Mouse (Mus musculus) ES-CJ7 (cell line): ENCODE data around the gene Appl1.

Experiments
- DNase-seq: peaks from one replicate; pipeline ENCODE4 v3.0.0; 2011; ENCODE audit warnings: low read depth, low spot score

The Appl1 gene

DNA sequence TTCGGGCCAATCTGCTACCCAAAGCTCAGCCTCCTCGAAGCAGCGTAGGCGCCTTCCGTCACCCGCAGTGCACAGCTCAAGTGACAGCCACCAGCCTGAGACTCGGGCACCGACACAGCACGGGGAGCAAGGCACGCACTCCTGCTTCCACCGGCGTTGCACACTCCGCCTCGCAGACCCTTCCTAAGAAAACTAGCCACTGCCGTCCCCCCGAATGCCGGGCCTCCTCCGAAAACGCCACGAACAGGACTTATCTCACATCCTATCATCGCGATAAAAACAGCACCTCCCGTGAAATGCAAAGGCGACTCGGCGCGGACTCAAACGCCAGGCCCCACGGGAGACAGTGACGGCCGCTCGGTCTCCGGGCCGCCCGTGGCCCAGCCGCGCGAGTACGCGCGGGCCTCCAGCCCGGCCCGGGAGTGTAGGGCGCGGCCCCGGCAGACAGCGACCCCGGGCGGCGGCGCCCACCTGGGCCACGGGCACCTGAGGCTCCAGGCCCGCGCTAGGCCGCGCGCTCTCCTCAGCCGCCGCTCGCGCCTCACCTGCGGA is 1.1 kb downstream of the Appl1 start:
- DNase-seq = peak; percentile 76

- no peak for DNase-seq
Observed at GRCm38 (mm10) chr14:26969164-26969563, 1.9 kb downstream of the Appl1 start.

GRCm38 (mm10) chr14:26960518-26960917 is 10.5 kb downstream of the Appl1 start:
- no peak for DNase-seq

GRCm38 (mm10) chr14:26956139-26956538 is 14.9 kb downstream of the Appl1 start:
- DNase-seq = peak; percentile 47

DNA sequence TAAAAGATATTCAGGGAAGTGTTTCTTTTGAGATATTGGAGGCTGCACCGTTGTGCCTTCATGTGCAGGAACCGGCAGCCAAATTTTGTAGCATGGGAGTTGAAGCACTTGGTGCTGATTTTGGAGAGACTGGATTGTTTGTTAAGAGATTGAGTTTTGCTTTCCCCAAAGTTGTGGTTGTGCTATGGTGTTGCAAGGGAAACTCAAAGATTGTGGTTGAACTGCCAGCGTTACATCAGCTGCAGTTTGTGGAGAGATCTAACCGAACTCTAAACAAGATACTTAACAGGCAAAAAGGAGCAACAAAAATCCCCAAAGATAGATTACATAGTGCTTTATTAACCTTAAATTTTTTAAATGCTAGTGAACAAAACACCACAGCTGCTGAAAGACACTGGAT is 35.5 kb downstream of the Appl1 start:
- DNase-seq = no peak

DNA sequence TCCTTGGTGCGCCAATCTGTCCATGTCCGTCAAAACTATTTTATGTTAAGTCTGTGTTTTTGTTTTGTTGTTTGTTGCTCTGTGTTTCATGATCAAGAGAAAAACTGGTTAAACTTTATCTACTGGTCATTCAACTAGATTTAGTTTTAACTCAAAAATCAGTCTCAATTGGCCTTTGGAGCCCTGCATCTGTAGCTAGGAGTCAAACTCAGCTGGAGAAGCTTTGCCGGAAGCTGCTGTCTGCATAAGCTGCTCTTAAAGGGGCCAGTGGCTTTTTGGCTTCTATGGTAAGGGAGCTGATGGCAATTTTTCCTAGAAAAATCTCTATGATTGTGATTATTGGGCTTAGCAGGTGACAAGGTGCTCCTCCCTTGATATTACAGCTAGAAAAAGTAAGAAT is 36.1 kb downstream of the Appl1 start:
- no peak for DNase-seq

DNA sequence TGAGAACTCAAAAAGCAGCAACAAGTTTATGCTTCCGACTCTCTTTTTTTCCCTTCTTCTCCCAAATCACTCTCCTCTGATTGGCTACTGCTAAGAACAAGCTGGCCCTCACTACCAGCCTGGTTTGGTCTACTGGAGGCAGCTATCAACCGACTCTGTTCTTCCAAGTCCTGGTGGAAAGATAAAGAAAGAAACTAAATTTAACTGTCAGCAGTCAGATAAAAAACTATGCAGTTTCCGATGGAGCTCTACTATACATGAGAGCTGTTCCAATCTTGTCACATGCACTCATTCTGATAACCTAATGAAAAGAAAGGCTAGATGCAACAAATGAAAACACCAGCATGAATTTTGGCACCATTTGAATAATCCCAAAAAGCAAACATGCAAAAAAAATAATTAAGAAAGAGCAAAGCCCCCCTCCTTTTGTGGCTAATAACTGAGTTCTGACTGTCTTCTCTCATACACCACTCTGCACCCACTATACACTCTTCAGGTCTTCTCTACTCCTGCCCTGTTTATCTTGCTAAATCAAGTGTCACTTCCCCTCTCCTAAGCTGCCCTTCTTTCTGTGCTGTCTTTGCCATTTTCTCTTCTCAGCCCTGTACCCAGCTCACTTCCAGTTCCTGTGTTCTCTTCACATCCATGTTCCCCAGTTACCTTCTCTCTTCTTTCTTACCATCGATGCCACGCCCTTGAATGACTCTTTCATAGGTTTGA is 47.2 kb downstream of the Appl1 start:
- DNase-seq = no peak

DNA sequence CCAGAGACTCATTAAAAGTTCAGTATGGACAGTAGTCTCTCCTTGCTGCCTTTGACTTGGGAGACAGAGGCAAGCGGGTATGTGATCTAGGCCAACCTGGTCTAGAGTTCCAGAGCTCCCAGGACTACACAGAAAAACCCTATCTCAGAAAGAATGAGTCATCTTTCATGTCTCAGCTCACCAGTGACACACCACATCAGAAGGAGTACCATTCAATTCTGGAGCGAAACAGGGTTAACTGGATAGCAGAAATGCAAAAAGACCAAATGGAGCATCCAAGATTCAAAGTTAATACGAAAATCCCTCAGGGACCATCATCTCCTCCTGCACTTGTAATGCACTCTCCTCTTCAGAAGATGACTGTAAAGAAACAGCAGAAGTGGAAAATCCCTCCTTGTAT is 51.7 kb downstream of the Appl1 start:
- no peak for DNase-seq

- no peak for DNase-seq
Observed at GRCm38 (mm10) chr14:26913681-26914268, 57.3 kb downstream of the Appl1 start.

DNA sequence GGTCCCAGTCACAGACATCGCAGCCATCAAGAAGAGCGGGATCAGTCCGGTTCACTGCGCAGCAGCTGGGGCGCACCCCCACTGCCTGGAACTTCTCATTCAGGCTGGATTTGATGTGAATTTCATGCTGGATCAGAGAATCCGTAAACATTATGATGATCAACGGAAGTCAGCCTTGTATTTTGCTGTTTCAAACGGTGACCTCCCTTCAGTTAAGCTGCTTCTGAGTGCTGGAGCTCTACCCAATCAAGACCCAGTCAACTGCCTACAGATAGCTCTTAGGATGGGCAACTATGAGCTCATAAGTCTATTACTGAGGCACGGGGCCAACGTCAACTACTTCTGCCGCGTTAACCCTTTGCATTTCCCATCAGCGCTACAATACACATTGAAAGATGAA is 59.2 kb downstream of the Appl1 start:
- no peak for DNase-seq

DNA sequence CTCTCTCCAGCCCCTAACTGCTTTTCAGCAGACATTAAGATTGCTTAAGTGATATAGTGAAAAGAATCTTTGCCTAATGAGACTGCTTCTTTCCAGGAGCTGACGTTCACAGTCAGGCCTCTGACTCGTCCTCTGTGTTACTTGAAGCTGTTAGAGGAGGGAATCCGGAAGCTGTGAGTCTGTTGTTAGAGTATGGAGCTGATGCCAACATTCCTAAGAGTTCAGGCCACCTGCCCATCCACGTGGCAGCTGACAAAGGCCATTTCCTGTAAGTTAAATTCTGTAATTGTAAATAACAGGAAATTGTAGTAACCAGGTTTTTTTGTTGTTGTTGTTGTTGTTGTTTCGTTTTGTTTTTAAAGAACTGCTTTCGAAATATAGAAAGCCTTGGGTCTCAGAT is 59.8 kb downstream of the Appl1 start:
- DNase-seq = no peak

DNA sequence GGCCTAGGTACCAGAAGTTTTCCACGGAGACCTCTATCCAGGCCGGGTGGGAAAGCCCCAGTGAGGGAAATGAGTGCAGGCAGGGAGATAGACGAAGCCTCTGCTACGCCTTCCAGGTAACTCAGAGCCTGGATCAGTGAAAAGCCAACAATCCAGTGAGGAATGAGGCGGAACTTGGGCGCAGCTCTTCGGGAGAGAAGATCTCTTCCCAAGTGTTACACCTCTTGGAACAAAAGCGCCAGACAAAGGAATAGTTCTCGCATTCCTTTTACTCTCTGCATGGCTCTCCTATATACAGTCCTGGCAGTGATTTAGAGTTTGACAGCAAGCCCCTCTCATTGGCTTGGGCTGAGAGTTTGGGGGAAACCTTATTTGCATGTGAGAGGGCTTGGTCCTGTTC is 60.6 kb downstream of the Appl1 start:
- peak; percentile 58 for DNase-seq

GRCm38 (mm10) chr14:26907401-26907800 is 63.6 kb downstream of the Appl1 start:
- DNase-seq = no peak

DNA sequence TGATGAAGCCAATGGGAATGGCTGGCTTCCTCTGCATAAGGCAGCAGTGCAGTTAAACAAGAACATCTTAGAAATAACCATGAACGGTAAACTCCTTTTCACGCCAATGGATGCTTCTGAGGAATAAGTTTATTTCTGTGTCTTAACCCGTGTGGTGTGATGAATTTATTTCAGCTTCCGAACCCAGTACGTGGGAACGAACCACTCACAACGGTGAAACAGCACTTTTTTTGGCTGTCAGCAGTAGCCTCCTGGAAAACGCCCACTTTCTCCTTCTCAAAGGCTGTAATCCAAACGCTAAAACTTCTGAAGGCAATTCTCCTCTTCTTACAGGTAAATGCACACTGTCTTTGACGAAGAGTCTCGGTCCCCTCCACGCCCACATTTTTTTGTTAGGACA is 70.1 kb downstream of the Appl1 start:
- no peak for DNase-seq

DNA sequence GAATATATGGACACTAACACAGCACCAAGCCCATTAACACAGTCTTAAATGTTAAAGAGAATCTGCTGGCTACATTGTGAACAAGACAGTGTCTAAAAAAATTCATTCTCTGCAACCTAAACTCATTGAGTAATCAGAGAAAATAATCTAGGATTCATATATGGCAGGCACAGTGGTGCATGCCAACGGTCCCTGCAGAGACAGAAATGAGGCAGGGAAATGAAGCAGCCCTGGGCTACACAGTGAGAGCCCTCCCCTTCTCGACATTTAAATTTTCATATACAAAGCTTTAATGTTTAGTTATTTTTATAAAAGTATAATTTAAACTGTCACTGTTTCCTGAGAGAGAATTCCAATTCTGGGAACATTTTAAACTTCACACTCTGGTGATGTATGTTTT is 71.5 kb downstream of the Appl1 start:
- no peak for DNase-seq

DNA sequence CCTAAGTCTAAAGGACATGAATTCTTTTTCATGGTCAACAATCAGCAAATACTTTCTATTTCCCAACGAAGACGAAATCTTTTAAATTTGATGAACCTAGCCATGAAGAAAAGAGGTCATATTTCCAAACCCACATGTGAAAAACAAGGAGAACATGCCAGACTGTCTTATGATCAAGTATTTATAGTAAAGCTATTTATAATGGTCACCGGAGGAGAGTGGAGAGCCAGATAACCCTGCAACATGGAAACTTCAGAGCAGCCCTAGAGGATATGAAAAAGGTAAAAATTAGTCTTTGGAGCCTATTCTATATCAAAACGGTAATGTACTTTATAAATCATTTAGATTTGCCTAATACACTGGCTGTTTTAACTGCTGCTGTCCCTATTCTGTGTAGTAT is 76.6 kb downstream of the Appl1 start, which contains the start of gene Asb14:
Asb14 (plus strand) TSS at position 166 of the 400 bp plus-strand sequence.
- DNase-seq = no peak

DNA sequence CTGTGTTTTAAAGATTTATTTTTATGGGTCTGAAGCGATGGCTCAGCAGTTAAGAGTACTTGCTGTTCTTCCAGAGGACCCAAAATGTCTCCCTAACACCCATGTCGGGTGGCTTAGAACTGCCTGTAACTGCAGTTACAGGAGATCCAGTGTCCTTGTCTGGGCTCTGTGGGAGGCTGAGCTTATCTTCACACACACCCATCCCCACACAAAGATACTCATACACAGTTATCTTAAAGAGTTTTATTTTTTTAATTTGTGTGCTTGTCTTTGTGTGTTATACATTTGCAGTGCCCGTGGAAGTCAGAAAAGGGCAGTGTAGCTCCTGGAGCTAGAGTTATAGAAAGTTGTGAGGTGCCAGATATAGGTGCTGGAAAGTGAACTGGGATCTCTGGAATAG is 80.3 kb downstream of the Appl1 start:
- no peak for DNase-seq

DNA sequence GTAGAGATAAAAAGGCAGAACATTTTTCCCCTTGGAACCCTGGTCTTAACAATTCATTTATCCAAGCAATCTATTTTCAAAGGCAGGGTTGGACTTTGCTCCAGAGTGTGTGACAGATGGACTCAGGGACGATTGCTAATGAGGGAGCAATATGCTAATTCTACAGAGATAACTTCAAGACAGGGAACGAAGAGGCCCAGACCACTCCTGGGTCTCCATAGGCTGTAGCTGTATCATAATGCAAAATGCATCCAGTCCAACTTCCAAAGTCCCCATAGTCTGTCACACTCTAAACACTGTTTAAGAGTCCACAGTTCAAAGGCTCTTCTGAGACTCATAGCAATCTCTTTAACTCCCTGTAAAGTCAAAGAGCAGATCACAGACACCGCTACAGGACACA is 83.8 kb downstream of the Appl1 start:
- no peak for DNase-seq

GRCm38 (mm10) chr14:26881700-26882099 is 89.3 kb downstream of the Appl1 start:
- no peak for DNase-seq

- peak; percentile 67 for DNase-seq
Observed at GRCm38 (mm10) chr14:26879976-26880375, 91.1 kb downstream of the Appl1 start.

DNA sequence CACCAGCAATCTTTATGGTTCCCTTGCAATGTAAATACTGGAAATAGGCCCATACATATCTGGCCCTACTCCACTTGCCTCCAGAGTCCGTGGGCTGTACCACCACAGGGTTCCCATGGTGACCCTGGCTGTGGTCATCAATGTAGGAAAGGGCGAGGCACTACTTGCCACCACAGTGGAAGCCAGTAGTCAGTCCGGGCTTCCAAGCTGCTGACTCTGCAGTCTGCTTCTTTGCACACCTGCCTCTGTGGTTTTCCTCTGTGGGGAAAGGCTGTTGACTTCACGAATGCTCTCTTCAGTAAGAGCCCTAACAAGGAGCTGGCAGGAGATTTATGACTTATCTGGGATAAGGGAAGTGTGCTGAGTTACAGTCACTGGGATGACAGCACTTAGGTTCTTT is 92.3 kb downstream of the Appl1 start:
- no peak for DNase-seq
